Mouse (Mus musculus): ENCODE results near the gene Olfr798. TPM values are rescaled to one million over a fixed set of nuclear protein-coding genes. Genes with fewer than 3 reads are reported as not detected.

Gene Olfr798
- total RNA-seq (2021): not detected
- long read RNA-seq, experiment 1: 0 reads
- long read RNA-seq, experiment 2: 0 reads

DNA sequence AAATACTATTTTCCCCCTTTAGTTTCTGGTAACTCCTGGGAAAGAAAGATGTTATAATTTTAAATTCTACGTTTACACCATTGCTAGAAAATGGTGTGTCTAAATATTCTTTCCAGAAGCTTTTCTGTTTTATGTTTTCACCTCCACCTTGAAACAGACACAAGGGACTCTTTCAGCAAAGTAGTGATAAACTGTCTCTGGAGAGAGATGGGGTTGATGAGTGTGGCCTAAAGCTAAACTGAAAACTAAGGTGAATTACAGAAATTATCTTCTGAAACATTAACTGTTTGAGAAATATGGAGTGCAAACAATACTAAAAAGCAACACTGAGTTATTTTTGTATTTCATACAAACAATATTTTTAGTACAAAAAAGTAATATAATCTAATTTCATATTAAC is at the start of gene Olfr798:
TSS of gene Olfr798 (minus strand) at position 101 of the 400 bp plus-strand sequence.
- Histone ChIP-seq H3K4me3 (no peak within 1 kb of the TSS), H3K27ac (no peak within 1 kb of the TSS)
- no peak for TF ChIP-seq CTCF (conservative IDR thresholded peaks at IDR 0.05)
- DNase-seq (ENCODE audit: low spot score in 2 of 2): no peak

GRCm38 (mm10) chr10:129673765-129674164 is 46.0 kb upstream of the Olfr798 start, which contains the start of gene Olfr801:
Gene Olfr801, minus strand, starts transcription at chr10:129673865.
- Histone ChIP-seq H3K4me3 (no peak within 1 kb of the TSS), H3K27ac (no peak within 1 kb of the TSS)
- DNase-seq (ENCODE audit: low spot score in 2 of 2): no peak
- no peak for TF ChIP-seq CTCF (conservative IDR thresholded peaks at IDR 0.05)

DNA sequence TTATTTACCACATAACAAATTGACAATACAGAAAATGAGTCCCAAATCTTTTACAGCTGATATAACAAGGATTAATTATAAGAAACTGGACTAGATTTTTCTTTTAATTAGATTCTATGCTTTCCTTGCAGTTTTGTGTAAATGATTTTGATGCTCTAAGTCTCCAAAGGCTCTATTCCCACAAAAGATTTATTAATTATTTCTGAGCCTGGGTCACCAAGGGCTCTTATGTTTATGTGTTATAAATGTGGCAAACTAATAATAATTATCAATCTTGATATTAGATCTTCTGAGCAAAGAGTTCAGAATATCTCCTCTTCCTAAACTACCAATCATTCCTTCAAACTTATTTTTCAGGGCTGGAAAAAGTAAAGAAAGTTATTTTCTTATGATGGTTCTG is 29.7 kb upstream of the Olfr798 start, which contains the start of gene Olfr800:
TSS of gene Olfr800 (plus strand) at position 301 of the 400 bp plus-strand sequence.
- Histone ChIP-seq H3K4me3 (no peak within 1 kb of the TSS), H3K27ac (no peak within 1 kb of the TSS)
- no peak for DNase-seq (ENCODE audit: low spot score in 2 of 2)
- TF ChIP-seq CTCF (conservative IDR thresholded peaks at IDR 0.05): no peak

- H3K4me3 ChIP-seq: no peak overlapping the region
- TF ChIP-seq CTCF (conservative IDR thresholded peaks at IDR 0.05): no peak
- DNase-seq (ENCODE audit: low spot score in 2 of 2): no peak
- no peak overlapping the region for H3K27ac ChIP-seq
Measured at GRCm38 (mm10) chr10:129651763-129652162, 24.0 kb upstream of the Olfr798 start.

DNA sequence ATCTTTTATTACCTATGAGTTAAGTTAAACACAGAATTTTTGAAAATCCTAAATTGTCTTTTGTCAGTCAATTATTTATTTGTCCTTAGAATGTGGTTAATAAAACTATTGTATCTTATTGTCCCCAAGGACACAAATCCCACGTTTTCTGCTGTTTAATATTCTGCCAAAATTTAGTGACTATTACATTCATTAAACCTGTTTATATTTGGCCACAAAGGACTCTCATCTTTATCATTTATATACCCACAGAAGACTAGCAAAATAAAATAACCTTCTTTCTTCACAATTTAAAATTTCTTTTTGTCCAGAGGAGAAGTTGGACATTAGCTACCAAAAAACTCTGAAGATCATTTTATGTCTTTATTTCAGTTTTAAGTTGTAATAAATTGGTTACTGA is 9.4 kb upstream of the Olfr798 start, which contains the start of gene Olfr799:
TSS of gene Olfr799 (plus strand) at position 301 of the 400 bp plus-strand sequence.
- no peak within 1 kb of the TSS for H3K27ac ChIP-seq
- no peak for DNase-seq (ENCODE audit: low spot score in 2 of 2)
- TF ChIP-seq CTCF (conservative IDR thresholded peaks at IDR 0.05): no peak

DNA sequence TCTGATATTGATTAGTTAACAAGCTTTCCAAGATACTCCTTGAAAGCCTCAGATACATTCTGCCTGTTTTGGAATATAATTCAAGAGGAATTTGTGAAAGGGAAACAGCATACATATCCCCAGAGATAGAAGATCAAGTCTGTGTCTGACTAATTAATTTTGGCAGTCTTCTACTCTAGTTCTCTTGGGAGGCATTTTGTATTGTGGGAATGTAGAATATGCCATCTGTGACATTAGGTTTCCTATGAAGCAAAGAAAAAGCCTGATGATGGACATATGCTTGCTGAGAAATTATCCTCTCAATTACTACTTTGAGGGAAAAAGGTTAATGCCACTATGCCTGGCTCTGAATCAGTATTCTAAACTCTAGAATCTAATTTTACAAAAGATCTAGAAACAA is 4.5 kb downstream of the Olfr798 start:
- no peak overlapping the region for H3K27ac ChIP-seq
- no peak for DNase-seq (ENCODE audit: low spot score in 2 of 2)
- TF ChIP-seq CTCF (conservative IDR thresholded peaks at IDR 0.05): no peak
- no peak overlapping the region for H3K4me3 ChIP-seq

More for the DNA sequence above, 9.4 kb upstream of the Olfr798 start, which contains the start of gene Olfr799:
- no peak within 1 kb of the TSS for H3K4me3 ChIP-seq

DNA sequence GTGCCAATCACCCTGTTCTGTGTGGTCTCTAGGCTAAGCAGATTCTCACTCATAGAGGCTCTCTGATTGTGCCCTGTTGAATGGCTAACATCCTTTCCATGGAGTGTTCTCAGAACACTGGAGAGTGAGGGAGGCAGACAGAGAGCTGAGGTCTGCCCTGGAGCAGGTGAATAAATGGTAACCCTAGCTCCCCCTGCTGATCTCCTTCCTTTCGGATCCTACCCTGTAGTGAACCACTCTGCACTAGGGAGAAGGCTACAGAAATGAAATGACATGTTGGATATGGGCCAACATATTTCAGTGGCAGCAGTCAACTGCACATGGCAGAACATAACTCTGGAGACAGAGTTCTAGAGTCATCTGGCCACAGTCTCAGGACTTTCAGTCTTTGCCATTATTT is 6.0 kb downstream of the Olfr798 start:
- no peak for DNase-seq (ENCODE audit: low spot score in 2 of 2)
- H3K4me3 ChIP-seq: no peak overlapping the region
- TF ChIP-seq CTCF (conservative IDR thresholded peaks at IDR 0.05): no peak
- no peak overlapping the region for H3K27ac ChIP-seq

- no peak for TF ChIP-seq CTCF (conservative IDR thresholded peaks at IDR 0.05)
- Histone ChIP-seq H3K27ac (no peak within 1 kb of the TSS), H3K4me3 (no peak within 1 kb of the TSS)
- no peak for DNase-seq (ENCODE audit: low spot score in 2 of 2)
Measured at GRCm38 (mm10) chr10:129612470-129612869, 15.3 kb downstream of the Olfr798 start, which contains the start of gene Olfr796. Gene Olfr796, minus strand, starts transcription at chr10:129612570.

- no peak overlapping the region for H3K4me3 ChIP-seq
- no peak for TF ChIP-seq CTCF (conservative IDR thresholded peaks at IDR 0.05)
- H3K27ac ChIP-seq: no peak overlapping the region
- no peak for DNase-seq (ENCODE audit: low spot score in 2 of 2)
Measured at GRCm38 (mm10) chr10:129577066-129577465, 50.7 kb downstream of the Olfr798 start.

Small RNA genes lying within 50 kb of the gene (microRNA-seq; reads per million reads assigned to microRNA genes)
- gene Gm23252: 0 reads per million in 2 experiments

Other genes starting within 250 kb of the Olfr798 start
- gene Olfr784, start 243.9 kb downstream of the Olfr798 start, total RNA-seq (2021): under 1 TPM; 0.10 to 0.18 TPM
- gene Olfr785, start 222.5 kb downstream of the Olfr798 start, total RNA-seq (2021): not detected
- not detected for gene Olfr786, start 200.6 kb downstream of the Olfr798 start, total RNA-seq (2021)
- gene Olfr787, start 166.1 kb downstream of the Olfr798 start, total RNA-seq (2021): not detected
- gene Olfr788, start 156.9 kb downstream of the Olfr798 start, total RNA-seq (2021): not detected
- gene Olfr789, start 143.2 kb downstream of the Olfr798 start, total RNA-seq (2021): not detected
- not detected for gene Olfr790, start 129.4 kb downstream of the Olfr798 start, total RNA-seq (2021)
- gene Olfr791, start 106.1 kb downstream of the Olfr798 start, total RNA-seq (2021): not detected
- gene Olfr792, start 88.8 kb downstream of the Olfr798 start, total RNA-seq (2021): not detected
- not detected for gene Olfr794, start 60.3 kb downstream of the Olfr798 start, total RNA-seq (2021)
- not detected for gene Olfr796, start 15.4 kb downstream of the Olfr798 start, total RNA-seq (2021)
- not detected for gene Olfr799, start 9.6 kb upstream of the Olfr798 start, total RNA-seq (2021)
- gene Olfr800, start 29.8 kb upstream of the Olfr798 start, total RNA-seq (2021): not detected
- not detected for gene Olfr801, start 45.9 kb upstream of the Olfr798 start, total RNA-seq (2021)
- not detected for gene Olfr802, start 60.2 kb upstream of the Olfr798 start, total RNA-seq (2021)
- gene Olfr803, start 66.4 kb upstream of the Olfr798 start, total RNA-seq (2021): not detected
- not detected for gene Olfr804, start 75.3 kb upstream of the Olfr798 start, total RNA-seq (2021)
- not detected for gene Olfr805, start 101.4 kb upstream of the Olfr798 start, total RNA-seq (2021)
- gene Olfr806, start 114.0 kb upstream of the Olfr798 start, total RNA-seq (2021): not detected
- gene Olfr807, start 129.9 kb upstream of the Olfr798 start, total RNA-seq (2021): not detected
- not detected for gene Olfr808, start 137.5 kb upstream of the Olfr798 start, total RNA-seq (2021)
- gene Olfr809, start 146.7 kb upstream of the Olfr798 start, total RNA-seq (2021): not detected
- not detected for gene Olfr810, start 167.0 kb upstream of the Olfr798 start, total RNA-seq (2021)
- gene Olfr811, start 176.5 kb upstream of the Olfr798 start, total RNA-seq (2021): not detected
- not detected for gene Olfr812, start 218.2 kb upstream of the Olfr798 start, total RNA-seq (2021)
- gene Olfr813, start 227.4 kb upstream of the Olfr798 start, total RNA-seq (2021): not detected

Measured in layer of hippocampus, adult 2 months (tissue).